Mouse (Mus musculus) gastrocnemius, adult 2 months (tissue): ENCODE results near the gene Slc25a45. TPM values are rescaled to one million over a fixed set of nuclear protein-coding genes. Genes with fewer than 3 reads are reported as not detected.

Experiments used
- DNase-seq: peaks from one replicate; pipeline ENCODE4 v3.0.0; 2022
- H3K27ac ChIP-seq: fragments of 200-600 bp; 2 replicates; pipeline ENCODE4 v1.8.1; 2022; ENCODE audit warnings: mild to moderate bottlenecking
- H3K4me3 ChIP-seq: fragments of 200-600 bp; 2 replicates; pipeline ENCODE4 v1.8.1; 2022; ENCODE audit warnings: mild to moderate bottlenecking, moderate library complexity
- CTCF ChIP-seq: fragments of 200-600 bp; IDR thresholded peaks from 2 replicates; pipeline ENCODE4 v1.8.1; 2022; ENCODE audit warnings: antibody characterized with exemption, mild to moderate bottlenecking, moderate library complexity
- intact Hi-C: fragments of 180-260 bp; cut with DNase I; formaldehyde crosslinking; loops from one replicate; pipeline ENCODE4 v1.15.1; 2025
- total RNA-seq, 2 experiments: library from RNA; stranded (reverse); gene quantifications; 2 replicates each; pipeline ENCODE4 v1.2.3; 2021

Slc25a45 gene
- total RNA-seq, 2 experiments from 2014 or later: 0.79 to 0.84 TPM

GRCm38 (mm10) chr19:5889211-5889610, 11.6 kb downstream of the Slc25a45 start:
- Histone ChIP-seq H3K27ac (no peak overlapping the region), H3K4me3 (no peak overlapping the region)
- DNase-seq: no peak
- no peak for TF ChIP-seq CTCF
- intact Hi-C loops: no loop called here

- DNase-seq: no peak
- no peak for TF ChIP-seq CTCF
- H3K27ac ChIP-seq: peak overlapping the region; percentile 3; the same call in 1 of the 2 replicates
- H3K4me3 ChIP-seq: no peak overlapping the region
- intact Hi-C loops: no loop called here
Observed at GRCm38 (mm10) chr19:5891521-5892258, 14.1 kb downstream of the Slc25a45 start.

- no peak for DNase-seq
- intact Hi-C loops: no loop called here
- Histone ChIP-seq H3K27ac (no peak overlapping the region), H3K4me3 (no peak overlapping the region)
- TF ChIP-seq CTCF: no peak
Observed at GRCm38 (mm10) chr19:5892262-5892661, 14.7 kb downstream of the Slc25a45 start.

GRCm38 (mm10) chr19:5892735-5893134, 15.1 kb downstream of the Slc25a45 start:
- no peak for DNase-seq
- no peak overlapping the region for H3K4me3 ChIP-seq
- H3K27ac ChIP-seq: no peak overlapping the region
- no peak for TF ChIP-seq CTCF
- intact Hi-C loops: no loop called here

- DNase-seq: no peak
- Histone ChIP-seq H3K27ac (peak overlapping the region; percentile 81), H3K4me3 (peak overlapping the region; percentile 73)
- intact Hi-C loops: no loop called here
- no peak for TF ChIP-seq CTCF
Observed at GRCm38 (mm10) chr19:5893282-5894001, 15.8 kb downstream of the Slc25a45 start.

- TF ChIP-seq CTCF: no peak
- H3K4me3 ChIP-seq: peak within 1 kb of the TSS; percentile 73
- peak; percentile 94 for DNase-seq
- H3K27ac ChIP-seq: peak within 1 kb of the TSS; percentile 81
- intact Hi-C loops: no loop called here
Observed at GRCm38 (mm10) chr19:5894002-5894678, 16.5 kb downstream of the Slc25a45 start, which contains the start of gene Tigd3. Gene Tigd3, minus strand, starts transcription at chr19:5894149.

- no peak overlapping the region for H3K4me3 ChIP-seq
- intact Hi-C loops: no loop called here
- TF ChIP-seq CTCF: no peak
- no peak overlapping the region for H3K27ac ChIP-seq
- no peak for DNase-seq
Observed at GRCm38 (mm10) chr19:5907275-5907674, 29.7 kb downstream of the Slc25a45 start.

- intact Hi-C loops: no loop called here
- no peak for TF ChIP-seq CTCF
- DNase-seq: no peak
- Histone ChIP-seq H3K4me3 (peak overlapping the region; percentile 95), H3K27ac (no peak overlapping the region)
Observed at GRCm38 (mm10) chr19:5910221-5910620, 32.6 kb downstream of the Slc25a45 start.

- H3K27ac ChIP-seq: peak overlapping the region; percentile 95
- TF ChIP-seq CTCF: no peak
- peak overlapping the region; percentile 95 for H3K4me3 ChIP-seq
- no peak for DNase-seq
- intact Hi-C loops: no loop called here
Observed at GRCm38 (mm10) chr19:5911430-5912102, 34.0 kb downstream of the Slc25a45 start.

GRCm38 (mm10) chr19:5912103-5913006, 34.7 kb downstream of the Slc25a45 start:
- H3K4me3 ChIP-seq: peak overlapping the region; percentile 95

GRCm38 (mm10) chr19:5913007-5913719, 35.6 kb downstream of the Slc25a45 start, which contains the start of gene Dpf2:
Gene Dpf2, minus strand, starts transcription at chr19:5913010.
- TF ChIP-seq CTCF: no peak
- peak within 1 kb of the TSS; percentile 95 for H3K27ac ChIP-seq
- intact Hi-C loops: no loop called here
- peak within 1 kb of the TSS; percentile 95 for H3K4me3 ChIP-seq
- peak; percentile 41 for DNase-seq

More at GRCm38 (mm10) chr19:5912103-5913006, 34.7 kb downstream of the Slc25a45 start:
- DNase-seq: peak; percentile 100
- peak overlapping the region; percentile 95 for H3K27ac ChIP-seq
- intact Hi-C loops: no loop called here
- TF ChIP-seq CTCF: no peak
